Mouse (Mus musculus): ENCODE results near the gene Fstl3. TPM values are rescaled to one million over a fixed set of nuclear protein-coding genes. Genes with fewer than 3 reads are reported as not detected.
"Not testable (repeated sequence)": the region's sequence is repeated elsewhere in the genome, so short reads cannot be mapped to it uniquely, and the experiment has no call there.

The Fstl3 gene
- polyA plus RNA-seq, 1 experiment from 2014 or later = 2.7 TPM

GRCm38 (mm10) chr10:79748496-79748895 is 28.6 kb upstream of the Fstl3 start:
- Histone ChIP-seq H3K36me3 (replicated peaks; ENCODE audit: control insufficient read depth, insufficient read depth, low read depth, low read length) (no peaks in the 10 kb centered on the region), H3K4me3 (ENCODE audit: low read depth, low read length) (no peak overlapping the region), H3K9me3 (replicated peaks; ENCODE audit: control insufficient read depth, low read length) (no peaks in the 10 kb centered on the region), H3K4me2 (ENCODE audit: low read depth, low read length) (no peak overlapping the region), H3K27ac (replicated peaks; ENCODE audit: low read depth, low read length) (no peak overlapping the region), H3K4me1 (ENCODE audit: control insufficient read depth, insufficient read depth, low read length) (peaks cover 4% of the 10 kb centered on the region), H3K9ac (replicated peaks; ENCODE audit: low read length) (no peak overlapping the region), H3K27me3 (ENCODE audit: control insufficient read depth, insufficient read depth, low read length) (no peaks in the 10 kb centered on the region)
- ATAC-seq (replicated peaks; ENCODE audit: insufficient number of reproducible peaks, low FRiP score, low TSS enrichment, low read depth) = no peak
- WGBS = 75% methylated on average over 6 of the region's 6 CpGs
- DNase-seq (ENCODE audit: low spot score) = no peak

GRCm38 (mm10) chr10:79754856-79755516 is 22.1 kb upstream of the Fstl3 start, which contains the start of gene Fgf22:
TSS of gene Fgf22 (plus strand) at chr10:79755076.
- peak within 1 kb of the TSS; percentile 82 for H3K4me2 ChIP-seq (ENCODE audit: low read depth, low read length)
- DNase-seq (ENCODE audit: low spot score) (peak; percentile 79), ATAC-seq (replicated peaks; ENCODE audit: insufficient number of reproducible peaks, low FRiP score, low TSS enrichment, low read depth) (peak; percentile 83)
- no peak within 1 kb of the TSS for H3K27ac ChIP-seq (replicated peaks; ENCODE audit: low read depth, low read length)
- peak within 1 kb of the TSS; percentile 19 for H3K4me3 ChIP-seq (ENCODE audit: low read depth, low read length)
- no peaks in the 10 kb centered on the region for H3K9me3 ChIP-seq (replicated peaks; ENCODE audit: control insufficient read depth, low read length)
- no peaks in the 10 kb centered on the region for H3K27me3 ChIP-seq (ENCODE audit: control insufficient read depth, insufficient read depth, low read length)
- peaks cover 12% of the 10 kb centered on the region for H3K36me3 ChIP-seq (replicated peaks; ENCODE audit: control insufficient read depth, insufficient read depth, low read depth, low read length)
- peak within 1 kb of the TSS; percentile 33; the same call in 1 of the 2 replicates for H3K9ac ChIP-seq (replicated peaks; ENCODE audit: low read length)
- no peaks in the 10 kb centered on the region; the same call in 1 of the 2 replicates for H3K4me1 ChIP-seq (ENCODE audit: control insufficient read depth, insufficient read depth, low read length)
- 1% methylated on average over 36 of the region's 36 CpGs for WGBS

GRCm38 (mm10) chr10:79755854-79756253 is 21.2 kb upstream of the Fstl3 start:
- Histone ChIP-seq H3K9me3 (replicated peaks; ENCODE audit: control insufficient read depth, low read length) (no peaks in the 10 kb centered on the region), H3K27ac (replicated peaks; ENCODE audit: low read depth, low read length) (no peak overlapping the region), H3K27me3 (ENCODE audit: control insufficient read depth, insufficient read depth, low read length) (no peaks in the 10 kb centered on the region), H3K4me2 (ENCODE audit: low read depth, low read length) (no peak overlapping the region), H3K4me1 (ENCODE audit: control insufficient read depth, insufficient read depth, low read length) (no peaks in the 10 kb centered on the region; the same call in 1 of the 2 replicates), H3K4me3 (ENCODE audit: low read depth, low read length) (no peak overlapping the region), H3K36me3 (replicated peaks; ENCODE audit: control insufficient read depth, insufficient read depth, low read depth, low read length) (peaks cover 14% of the 10 kb centered on the region), H3K9ac (replicated peaks; ENCODE audit: low read length) (no peak overlapping the region)
- ATAC-seq (replicated peaks; ENCODE audit: insufficient number of reproducible peaks, low FRiP score, low TSS enrichment, low read depth) (no peak), DNase-seq (ENCODE audit: low spot score) (no peak)
- WGBS = 78% methylated on average over 3 of the region's 3 CpGs

- no peak overlapping the region for H3K27ac ChIP-seq (replicated peaks; ENCODE audit: low read depth, low read length)
- ATAC-seq (replicated peaks; ENCODE audit: insufficient number of reproducible peaks, low FRiP score, low TSS enrichment, low read depth) (no peak), DNase-seq (ENCODE audit: low spot score) (no peak)
- no peaks in the 10 kb centered on the region; the same call in 1 of the 2 replicates for H3K4me1 ChIP-seq (ENCODE audit: control insufficient read depth, insufficient read depth, low read length)
- peaks cover 16% of the 10 kb centered on the region for H3K36me3 ChIP-seq (replicated peaks; ENCODE audit: control insufficient read depth, insufficient read depth, low read depth, low read length)
- no peak overlapping the region for H3K4me3 ChIP-seq (ENCODE audit: low read depth, low read length)
- H3K9ac ChIP-seq (replicated peaks; ENCODE audit: low read length) = no peak overlapping the region
- 94% methylated on average over 24 of the region's 24 CpGs for WGBS
- no peaks in the 10 kb centered on the region for H3K9me3 ChIP-seq (replicated peaks; ENCODE audit: control insufficient read depth, low read length)
- H3K27me3 ChIP-seq (ENCODE audit: control insufficient read depth, insufficient read depth, low read length) = no peaks in the 10 kb centered on the region
- H3K4me2 ChIP-seq (ENCODE audit: low read depth, low read length) = no peak overlapping the region
Observed at GRCm38 (mm10) chr10:79756660-79757059, 20.4 kb upstream of the Fstl3 start.

- not testable (repeated sequence) for H3K4me1 ChIP-seq (ENCODE audit: control insufficient read depth, insufficient read depth, low read length)
- peaks cover 20% of the 10 kb centered on the region for H3K36me3 ChIP-seq (replicated peaks; ENCODE audit: control insufficient read depth, insufficient read depth, low read depth, low read length)
Observed at GRCm38 (mm10) chr10:79759675-79760074, 17.4 kb upstream of the Fstl3 start.

GRCm38 (mm10) chr10:79760603-79761143 is 16.4 kb upstream of the Fstl3 start:
- WGBS = 91% methylated on average over 11 of the region's 11 CpGs
- no peaks in the 10 kb centered on the region for H3K9me3 ChIP-seq (replicated peaks; ENCODE audit: control insufficient read depth, low read length)
- no peak overlapping the region for H3K4me3 ChIP-seq (ENCODE audit: low read depth, low read length)
- peaks cover 5% of the 10 kb centered on the region for H3K4me1 ChIP-seq (ENCODE audit: control insufficient read depth, insufficient read depth, low read length)
- H3K9ac ChIP-seq (replicated peaks; ENCODE audit: low read length) = no peak overlapping the region
- ATAC-seq (replicated peaks; ENCODE audit: insufficient number of reproducible peaks, low FRiP score, low TSS enrichment, low read depth) = no peak
- no peak overlapping the region for H3K27ac ChIP-seq (replicated peaks; ENCODE audit: low read depth, low read length)
- no peak for DNase-seq (ENCODE audit: low spot score)
- no peak overlapping the region for H3K4me2 ChIP-seq (ENCODE audit: low read depth, low read length)
- H3K36me3 ChIP-seq (replicated peaks; ENCODE audit: control insufficient read depth, insufficient read depth, low read depth, low read length) = peaks cover 20% of the 10 kb centered on the region
- H3K27me3 ChIP-seq (ENCODE audit: control insufficient read depth, insufficient read depth, low read length) = no peaks in the 10 kb centered on the region

More at GRCm38 (mm10) chr10:79759675-79760074, 17.4 kb upstream of the Fstl3 start:
- not testable (repeated sequence) for ATAC-seq (replicated peaks; ENCODE audit: insufficient number of reproducible peaks, low FRiP score, low TSS enrichment, low read depth); H3K27ac ChIP-seq (replicated peaks; ENCODE audit: low read depth, low read length); H3K9ac ChIP-seq (replicated peaks; ENCODE audit: low read length); DNase-seq (ENCODE audit: low spot score); H3K9me3 ChIP-seq (replicated peaks; ENCODE audit: control insufficient read depth, low read length); H3K27me3 ChIP-seq (ENCODE audit: control insufficient read depth, insufficient read depth, low read length); H3K4me3 ChIP-seq (ENCODE audit: low read depth, low read length); H3K4me2 ChIP-seq (ENCODE audit: low read depth, low read length)
- 95% methylated on average over 1 of the region's 1 CpGs for WGBS

GRCm38 (mm10) chr10:79762875-79763274 is 14.2 kb upstream of the Fstl3 start:
- H3K9me3 ChIP-seq (replicated peaks; ENCODE audit: control insufficient read depth, low read length) = no peaks in the 10 kb centered on the region

GRCm38 (mm10) chr10:79764234-79764633 is 12.8 kb upstream of the Fstl3 start:
- no peak overlapping the region for H3K4me2 ChIP-seq (ENCODE audit: low read depth, low read length)
- H3K9me3 ChIP-seq (replicated peaks; ENCODE audit: control insufficient read depth, low read length) = no peaks in the 10 kb centered on the region
- DNase-seq (ENCODE audit: low spot score) (no peak), ATAC-seq (replicated peaks; ENCODE audit: insufficient number of reproducible peaks, low FRiP score, low TSS enrichment, low read depth) (no peak)
- no peak overlapping the region for H3K9ac ChIP-seq (replicated peaks; ENCODE audit: low read length)
- no peak overlapping the region for H3K4me3 ChIP-seq (ENCODE audit: low read depth, low read length)
- peaks cover 8% of the 10 kb centered on the region for H3K36me3 ChIP-seq (replicated peaks; ENCODE audit: control insufficient read depth, insufficient read depth, low read depth, low read length)
- H3K27me3 ChIP-seq (ENCODE audit: control insufficient read depth, insufficient read depth, low read length) = no peaks in the 10 kb centered on the region
- no peak overlapping the region for H3K27ac ChIP-seq (replicated peaks; ENCODE audit: low read depth, low read length)
- H3K4me1 ChIP-seq (ENCODE audit: control insufficient read depth, insufficient read depth, low read length) = peaks cover 13% of the 10 kb centered on the region
- whole genome bisulfite sequencing = 86% methylated on average over 7 of the region's 7 CpGs

More at GRCm38 (mm10) chr10:79762875-79763274, 14.2 kb upstream of the Fstl3 start:
- H3K27ac ChIP-seq (replicated peaks; ENCODE audit: low read depth, low read length) = no peak overlapping the region
- H3K9ac ChIP-seq (replicated peaks; ENCODE audit: low read length) = no peak overlapping the region
- ATAC-seq (replicated peaks; ENCODE audit: insufficient number of reproducible peaks, low FRiP score, low TSS enrichment, low read depth) (no peak), DNase-seq (ENCODE audit: low spot score) (no peak)
- H3K4me2 ChIP-seq (ENCODE audit: low read depth, low read length) = no peak overlapping the region
- no peak overlapping the region for H3K4me3 ChIP-seq (ENCODE audit: low read depth, low read length)
- peaks cover 17% of the 10 kb centered on the region for H3K36me3 ChIP-seq (replicated peaks; ENCODE audit: control insufficient read depth, insufficient read depth, low read depth, low read length)
- no peaks in the 10 kb centered on the region for H3K27me3 ChIP-seq (ENCODE audit: control insufficient read depth, insufficient read depth, low read length)
- peaks cover 11% of the 10 kb centered on the region for H3K4me1 ChIP-seq (ENCODE audit: control insufficient read depth, insufficient read depth, low read length)
- WGBS = 94% methylated on average over 3 of the region's 3 CpGs

Data from embryonic facial prominence, embryonic 11.5 days (tissue).